Mouse (Mus musculus): ENCODE measurements around the gene Padi6. TPM values are rescaled to one million over a fixed set of nuclear protein-coding genes. Genes with fewer than 3 reads are reported as not detected.

Gene Padi6
- polyA plus RNA-seq, 1 experiment from 2014 or later: not detected

Small RNA genes within 50 kb of the gene (microRNA-seq; reads per million reads assigned to microRNA genes)
- gene Gm23045: not detected
- not detected for gene Gm25951

Other genes starting within 250 kb of the Padi6 start
- gene Arhgef10l, start 76.6 kb downstream of the Padi6 start, polyA plus RNA-seq (2014; fragmentation: Nextera tagmentation; extraction: Ambion mirVana): 17.6 and 18.5 TPM in 2 replicates
- 54.1 and 70.1 TPM in 2 replicates for gene Rcc2, start 42.1 kb downstream of the Padi6 start, polyA plus RNA-seq (2014; fragmentation: Nextera tagmentation; extraction: Ambion mirVana)
- 0.26 and 0.27 TPM in 2 replicates for gene Padi4, start 31.6 kb upstream of the Padi6 start, polyA plus RNA-seq (2014; fragmentation: Nextera tagmentation; extraction: Ambion mirVana)
- gene Padi3, start 68.0 kb upstream of the Padi6 start, polyA plus RNA-seq (2014; fragmentation: Nextera tagmentation; extraction: Ambion mirVana): 0.06 TPM in 1 of 2 replicates, not detected in the other
- gene Padi1, start 103.1 kb upstream of the Padi6 start, polyA plus RNA-seq (2014; fragmentation: Nextera tagmentation; extraction: Ambion mirVana): 0.04 and 0.07 TPM in 2 replicates
- 0.47 and 0.49 TPM in 2 replicates for gene Padi2, start 163.7 kb upstream of the Padi6 start, polyA plus RNA-seq (2014; fragmentation: Nextera tagmentation; extraction: Ambion mirVana)
- 411 and 422 TPM in 2 replicates for gene Sdhb, start 218.6 kb upstream of the Padi6 start, polyA plus RNA-seq (2014; fragmentation: Nextera tagmentation; extraction: Ambion mirVana)
- gene Atp13a2, start 244.2 kb upstream of the Padi6 start, polyA plus RNA-seq (2014; fragmentation: Nextera tagmentation; extraction: Ambion mirVana): 28.5 and 33.4 TPM in 2 replicates

Measured in midbrain, embryonic 11.5 days (tissue).